Mouse (Mus musculus) T-helper 17 cell (primary cell): ENCODE results near the gene Serpinb9.

Experiments used
- in situ Hi-C, 2 experiments: fragments of 300-600 bp; cut with MboI, MseI; formaldehyde crosslinking; loops; 1 replicate in 1 of 2; 2 replicates in 1 of 2; pipeline ENCODE4 v1.15.1; 2025; ENCODE audit warnings: high pct_unique_total_duplicates in 2 of 2

Serpinb9 gene

GRCm38 (mm10) chr13:33002950-33003349 is at the start of gene Serpinb9:
Gene Serpinb9, plus strand, starts transcription at chr13:33003250.
- in situ Hi-C loops = no loop called here

- in situ Hi-C loops = loop anchor here (5.0 to 25.0 kb wide), 2 partner anchors 34 to 619 kb away; partner anchors contain the start of gene Gmds (in 1 of the 2)
These were observed 46.5 kb upstream of the Serpinb9 start for GRCm38 (mm10) chr13:32956537-32956936.

GRCm38 (mm10) chr13:32957917-32958316 is 45.1 kb upstream of the Serpinb9 start:
- in situ Hi-C loops = loop anchor here (5.0 to 25.0 kb wide), 2 partner anchors 36 to 621 kb away; partner anchors contain the start of gene Gmds (in 1 of the 2)

GRCm38 (mm10) chr13:32958521-32958920 is 44.5 kb upstream of the Serpinb9 start:
- in situ Hi-C loops = loop anchor here (5.0 to 25.0 kb wide), 2 partner anchors 36 to 621 kb away; partner anchors contain the start of gene Gmds (in 1 of the 2)

GRCm38 (mm10) chr13:32963990-32964753 is 38.9 kb upstream of the Serpinb9 start:
- in situ Hi-C loops = loop anchor here in 1 of 2 experiments (5.0 to 25.0 kb wide), 2 partner anchors 57 to 627 kb away; partner anchors contain the start of gene Gmds

- in situ Hi-C loops = loop anchor here in 1 of 2 experiments (5.0 to 25.0 kb wide), 2 partner anchors 58 to 628 kb away; partner anchors contain the start of gene Gmds
These were observed 37.9 kb upstream of the Serpinb9 start, which contains the start of gene Serpinb6b for GRCm38 (mm10) chr13:32964989-32965811. Gene Serpinb6b, plus strand, starts transcription at chr13:32965209.

GRCm38 (mm10) chr13:32966116-32966515 is 36.9 kb upstream of the Serpinb9 start:
- in situ Hi-C loops = loop anchor here in 1 of 2 experiments (25.0 kb wide), 1 partner anchor 629 kb away; the partner anchor contains the start of gene Gmds

- in situ Hi-C loops = loop anchor here in 1 of 2 experiments (25.0 kb wide), 1 partner anchor 630 kb away; the partner anchor contains the start of gene Gmds
These were observed 35.8 kb upstream of the Serpinb9 start for GRCm38 (mm10) chr13:32967233-32967632.

- in situ Hi-C loops = loop anchor here in 1 of 2 experiments (25.0 kb wide), 1 partner anchor 631 kb away; the partner anchor contains the start of gene Gmds
These were observed 34.6 kb upstream of the Serpinb9 start for GRCm38 (mm10) chr13:32968353-32968984.

GRCm38 (mm10) chr13:32968996-32969640 is 33.9 kb upstream of the Serpinb9 start:
- in situ Hi-C loops = loop anchor here in 1 of 2 experiments (25.0 kb wide), 1 partner anchor 632 kb away; the partner anchor contains the start of gene Gmds

- in situ Hi-C loops = loop anchor here in 1 of 2 experiments (25.0 kb wide), 1 partner anchor 632 kb away; the partner anchor contains the start of gene Gmds
These were observed 33.4 kb upstream of the Serpinb9 start for GRCm38 (mm10) chr13:32969641-32970040.

GRCm38 (mm10) chr13:32970776-32971175 is 32.3 kb upstream of the Serpinb9 start:
- in situ Hi-C loops = loop anchor here in 1 of 2 experiments (25.0 kb wide), 1 partner anchor 633 kb away; the partner anchor contains the start of gene Gmds

- in situ Hi-C loops = loop anchor here in 1 of 2 experiments (25.0 kb wide), 1 partner anchor 637 kb away; the partner anchor contains the start of gene Gmds
These were observed 28.8 kb upstream of the Serpinb9 start for GRCm38 (mm10) chr13:32974268-32974667.

- in situ Hi-C loops = loop anchor here (5.0 to 25.0 kb wide), 2 partner anchors 63 to 638 kb away; partner anchors contain the start of gene Gmds (in 1 of the 2)
These were observed 28.1 kb upstream of the Serpinb9 start for GRCm38 (mm10) chr13:32974889-32975460.

- in situ Hi-C loops = loop anchor here in 1 of 2 experiments (5.0 kb wide), 1 partner anchor 63 kb away; no protein-coding TSS in a partner anchor
These were observed 27.3 kb upstream of the Serpinb9 start for GRCm38 (mm10) chr13:32975710-32976109.

- in situ Hi-C loops = loop anchor here in 1 of 2 experiments (5.0 kb wide), 1 partner anchor 90 kb away; no protein-coding TSS in a partner anchor
These were observed 20.5 kb upstream of the Serpinb9 start for GRCm38 (mm10) chr13:32982556-32983042.

GRCm38 (mm10) chr13:32986256-32986655 is 16.8 kb upstream of the Serpinb9 start:
- in situ Hi-C loops = no loop called here

- in situ Hi-C loops = no loop called here
These were observed 9.7 kb upstream of the Serpinb9 start for GRCm38 (mm10) chr13:32993152-32993893.

- in situ Hi-C loops = no loop called here
These were observed 9.2 kb upstream of the Serpinb9 start for GRCm38 (mm10) chr13:32993894-32994242.
